Mouse (Mus musculus) right cerebral cortex, postnatal 14 days (tissue): ENCODE measurements around the gene Gm4952.
"Not testable (repeated sequence)": the region's sequence is repeated elsewhere in the genome, so short reads cannot be mapped to it uniquely, and the experiment has no call there.

Experiments used
- DNase-seq: peaks from one replicate; pipeline ENCODE4 v3.0.0; 2022

Gm4952 gene

DNA sequence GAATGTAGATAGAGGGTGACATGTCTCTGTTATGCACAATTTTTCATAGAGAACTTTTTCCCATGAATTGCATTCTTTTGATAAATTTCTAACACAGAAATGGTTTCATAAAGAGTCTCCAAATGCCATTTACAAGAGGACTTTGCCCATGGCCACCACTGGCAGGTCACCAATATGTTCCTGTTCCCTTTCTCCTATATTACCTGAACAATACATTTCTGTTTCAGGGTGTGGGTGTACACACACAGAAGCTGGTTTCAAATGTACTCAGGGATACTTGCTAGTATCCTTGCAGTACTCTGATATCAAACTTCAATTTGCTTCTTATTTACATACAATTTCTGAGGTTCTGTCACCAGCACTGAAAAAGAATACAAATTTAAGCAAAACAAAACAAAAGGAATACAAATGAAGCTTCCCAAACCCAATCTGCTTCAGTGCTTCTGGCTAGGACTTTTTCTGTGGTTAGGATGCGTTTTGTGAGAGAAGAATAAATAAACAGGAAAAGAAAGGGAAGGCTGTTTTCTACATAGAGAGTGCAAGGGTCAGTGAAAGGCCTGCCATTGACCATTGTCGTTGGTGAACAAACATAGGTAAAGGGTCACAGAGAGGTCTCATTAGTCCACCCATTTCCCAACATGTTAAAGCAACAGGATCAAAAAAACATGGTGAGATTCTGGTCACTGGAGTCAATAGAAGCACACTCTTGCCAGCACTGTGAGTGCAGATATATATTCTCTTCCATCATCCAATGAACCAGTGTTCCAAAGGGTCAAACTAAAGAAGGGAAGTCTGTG lies 1.1 kb downstream of the Gm4952 start:
- DNase-seq = no peak

DNA sequence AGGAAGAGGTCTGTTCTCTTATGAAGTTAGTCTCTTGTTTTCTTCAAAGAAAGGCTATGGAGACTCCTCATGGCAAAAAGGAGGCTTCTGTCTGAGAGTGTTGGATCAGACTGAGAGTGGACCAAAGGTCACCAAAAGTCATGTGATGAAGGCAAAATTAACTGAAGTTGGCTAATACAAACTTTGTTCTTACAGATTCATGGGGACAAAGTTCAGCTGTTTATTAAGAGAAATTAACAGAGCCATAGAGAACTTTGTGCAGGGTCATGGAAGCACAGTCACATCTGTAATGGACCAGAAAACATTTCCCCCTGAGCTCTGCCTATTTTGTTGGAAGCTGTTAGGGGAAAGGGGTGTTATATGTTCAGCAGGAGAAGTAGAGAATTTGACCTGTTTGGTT lies 8.6 kb downstream of the Gm4952 start:
- DNase-seq = no peak

DNA sequence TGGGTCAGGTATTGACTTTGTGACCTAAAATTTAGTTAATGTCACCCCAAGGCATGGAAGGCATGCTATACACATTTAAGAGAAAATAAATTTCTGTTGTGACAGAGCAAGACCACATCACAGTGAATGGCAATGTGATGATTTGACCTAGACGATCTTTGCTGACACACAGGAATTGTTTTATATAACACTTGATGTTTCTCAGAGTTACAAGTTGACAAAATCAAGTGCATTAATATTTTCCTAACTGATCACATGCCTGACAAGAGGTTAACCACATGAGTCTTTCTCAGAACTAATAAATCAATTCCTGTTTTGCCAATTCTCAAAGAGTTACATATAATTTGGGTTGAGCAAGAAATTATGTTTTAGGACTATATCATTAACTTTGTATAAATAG lies 13.9 kb downstream of the Gm4952 start:
- DNase-seq = no peak

- no peak for DNase-seq
Measured at GRCm38 (mm10) chr19:12633176-12633575, 33.4 kb downstream of the Gm4952 start, which contains the start of gene Glyat. Glyat (plus strand) TSS chr19:12633308.

DNA sequence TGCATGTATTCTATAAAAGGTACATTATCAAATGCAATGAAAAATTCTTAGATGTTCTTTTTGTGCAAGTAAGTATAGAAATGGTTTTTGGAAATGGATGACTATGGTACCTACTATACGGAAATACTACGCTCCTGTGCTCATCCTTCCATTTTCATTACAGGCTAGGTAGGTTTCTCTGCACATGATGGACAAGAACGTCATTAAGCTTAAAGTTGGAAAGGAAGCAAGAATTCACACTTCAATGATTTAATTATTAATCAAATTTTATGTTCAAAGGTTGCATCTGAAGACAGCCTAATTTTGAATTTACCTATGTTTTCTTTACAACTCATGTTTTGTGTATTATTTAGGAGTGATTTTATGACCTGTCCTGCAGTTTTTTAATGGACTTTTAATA lies 34.5 kb downstream of the Gm4952 start:
- no peak for DNase-seq

GRCm38 (mm10) chr19:12634963-12635362 lies 35.2 kb downstream of the Gm4952 start:
- DNase-seq = no peak

DNA sequence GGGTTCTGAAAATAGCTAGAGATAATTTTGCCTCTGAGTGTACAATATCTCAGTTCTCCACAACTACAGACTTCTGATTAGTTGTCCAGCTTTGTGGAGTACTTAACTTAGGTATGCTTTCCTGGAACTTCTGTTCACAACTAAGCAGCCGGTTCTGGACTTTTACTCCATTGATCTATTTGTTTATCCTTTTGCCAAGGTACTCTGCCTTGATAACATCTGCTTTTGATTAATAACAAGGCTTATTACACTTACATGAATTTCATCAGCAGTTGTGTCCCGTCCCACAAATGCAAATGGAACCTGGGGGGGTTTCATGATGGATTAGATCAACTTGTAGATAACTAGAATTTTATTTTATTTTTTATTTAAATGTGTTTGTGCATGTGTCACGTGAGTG lies 37.1 kb downstream of the Gm4952 start:
- DNase-seq = no peak

GRCm38 (mm10) chr19:12638049-12638448 lies 38.3 kb downstream of the Gm4952 start:
- DNase-seq = no peak

- no peak for DNase-seq
Measured at GRCm38 (mm10) chr19:12649511-12649910, 49.7 kb downstream of the Gm4952 start.

DNA sequence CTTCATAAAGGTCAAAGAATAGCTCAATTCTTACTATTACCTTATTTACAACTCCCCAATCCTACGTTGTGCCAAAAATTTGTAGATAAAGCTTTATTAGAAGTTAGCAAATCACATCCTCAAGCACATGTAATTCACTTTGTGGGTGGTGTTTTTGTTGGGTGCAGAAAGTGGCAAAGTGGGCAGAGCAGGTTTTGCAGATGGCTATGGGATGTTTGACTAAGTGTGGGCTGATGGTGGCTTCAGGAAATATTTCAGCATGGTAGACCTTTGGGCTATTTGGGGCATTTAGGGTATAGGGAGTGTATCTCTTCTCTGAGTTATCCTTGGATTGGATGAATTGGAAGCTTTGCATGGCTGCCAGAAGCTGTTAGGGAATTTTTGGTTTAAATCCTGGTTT lies 66.4 kb downstream of the Gm4952 start:
- no peak for DNase-seq

GRCm38 (mm10) chr19:12668601-12669000 lies 68.8 kb downstream of the Gm4952 start:
- not testable (repeated sequence) for DNase-seq

DNA sequence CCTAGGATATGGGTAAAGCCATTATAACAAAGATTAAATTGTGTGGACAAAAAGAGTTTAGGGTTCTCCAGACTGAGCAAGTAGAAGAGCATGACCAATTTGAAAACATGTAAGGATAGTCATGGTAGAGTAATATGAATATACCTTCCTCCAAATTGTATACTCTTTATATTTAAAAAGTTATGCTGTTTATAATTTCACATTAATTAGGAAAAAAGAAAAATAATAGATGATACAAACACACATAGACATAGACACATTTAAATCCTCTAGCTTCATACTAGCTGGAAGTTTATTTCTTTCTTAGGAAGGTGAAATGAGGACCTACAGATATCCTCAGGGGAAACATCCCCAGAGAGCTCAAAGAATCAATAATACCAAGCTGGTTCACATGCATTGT lies 70.4 kb downstream of the Gm4952 start, which contains the start of gene Olfr1442:
TSS of gene Olfr1442 (plus strand) at position 301 of the 400 bp plus-strand sequence.
- no peak for DNase-seq

- DNase-seq = no peak
Measured at GRCm38 (mm10) chr19:12671051-12671450, 71.3 kb downstream of the Gm4952 start.

GRCm38 (mm10) chr19:12677812-12678211 lies 78.0 kb downstream of the Gm4952 start, which contains the start of gene Olfr1443:
Olfr1443 (plus strand) TSS chr19:12678112.
- DNase-seq = no peak
